Mouse (Mus musculus) testis, adult 2 months (tissue): Measurements from ENCODE around the gene Myrf.

Experiments
- CTCF ChIP-seq: fragments of 200-500 bp; IDR thresholded peaks from 2 replicates; pipeline ENCODE4 v1.5.1; 2012; ENCODE audit warnings: low read depth, mild to moderate bottlenecking, inconsistent platforms, low read length, moderate library complexity; ENCODE audit not compliant: control insufficient read depth, insufficient read depth, insufficient replicate concordance
- POLR2A ChIP-seq: fragments of 200-500 bp; IDR thresholded peaks from 2 replicates; pipeline ENCODE4 v1.6.1; 2012; ENCODE audit warnings: low read depth, mild to moderate bottlenecking, inconsistent platforms, low read length, moderate library complexity; ENCODE audit not compliant: control insufficient read depth

DNA sequence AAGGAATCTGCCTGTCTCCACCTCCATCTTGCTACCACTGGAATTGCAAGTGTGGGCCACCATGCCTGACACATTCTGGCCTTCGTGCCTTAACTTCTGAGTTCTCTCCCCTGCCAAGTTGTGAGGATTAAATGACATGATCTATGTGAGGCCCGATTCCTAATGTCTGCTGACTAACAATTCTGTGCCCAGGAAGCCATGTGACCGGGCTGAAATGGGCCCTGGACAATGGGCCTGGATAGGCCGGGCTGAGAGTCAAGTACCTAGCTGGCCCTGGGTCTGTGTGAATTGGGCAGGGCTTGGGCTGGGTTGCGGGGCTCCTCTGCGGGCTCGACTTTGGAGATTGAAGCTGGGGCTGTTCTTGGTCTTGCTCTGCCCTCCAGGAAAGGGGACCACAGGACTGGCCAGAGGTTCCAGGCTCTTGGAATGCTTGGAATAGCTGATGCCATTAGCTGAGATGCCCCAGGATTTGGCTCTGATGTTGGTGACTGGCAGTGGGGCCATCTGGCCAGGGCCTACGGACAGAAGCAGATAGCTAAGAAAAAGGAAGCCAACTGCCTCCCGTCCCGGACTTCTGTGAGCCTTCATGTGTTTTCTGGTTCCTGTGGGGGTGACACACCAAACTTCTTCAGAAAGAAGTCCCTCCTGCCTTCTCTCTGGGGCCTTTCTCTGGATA, 26.6 kb downstream of the Myrf start:
- TF ChIP-seq CTCF (no peak), POLR2A (no peak)
